Mouse (Mus musculus): Measurements from ENCODE around the gene Kctd20. TPM values are rescaled to one million over a fixed set of nuclear protein-coding genes. Genes with fewer than 3 reads are reported as not detected.

The Kctd20 gene
- polyA plus RNA-seq, 1 experiment, result 33.0 TPM

GRCm38 (mm10) chr17:28947011-28947939 is 4.5 kb upstream of the Kctd20 start:
- Histone ChIP-seq H3K79me2 (ENCODE audit: control insufficient read depth, insufficient read depth) (peaks cover under 1% of the 10 kb centered on the region), H3K4me3 (ENCODE audit: insufficient read depth, poor library complexity, severe bottlenecking) (no peak overlapping the region)
- TF ChIP-seq MYOD1 (IDR thresholded peaks at IDR 0.05; ENCODE audit: control insufficient read depth, insufficient read length, low read depth) (no peak), CEBPB (IDR thresholded peaks at IDR 0.05; ENCODE audit: low read depth) (no peak), MAX (IDR thresholded peaks at IDR 0.05) (no peak), CTCF (IDR thresholded peaks at IDR 0.05; ENCODE audit: control insufficient read depth, insufficient read depth, insufficient read length) (no peak), FOSL1 (IDR thresholded peaks at IDR 0.05; ENCODE audit: insufficient read depth, low read length, poor library complexity, severe bottlenecking) (no peak), MYOG (IDR thresholded peaks at IDR 0.05; ENCODE audit: control insufficient read depth, extremely low read depth, insufficient read length) (no peak), USF1 (IDR thresholded peaks at IDR 0.05; ENCODE audit: low read depth) (no peak)

GRCm38 (mm10) chr17:28948661-28949060 is 3.1 kb upstream of the Kctd20 start:
- peaks cover 11% of the 10 kb centered on the region for H3K79me3 ChIP-seq (ENCODE audit: low read depth)
- no peak overlapping the region for H3K4me3 ChIP-seq (ENCODE audit: insufficient read depth, poor library complexity, severe bottlenecking)
- H3ac ChIP-seq (ENCODE audit: control insufficient read depth, insufficient read length, low read depth), result no peak overlapping the region
- no peak for TF ChIP-seq USF1 (IDR thresholded peaks at IDR 0.05; ENCODE audit: low read depth)
- no peak for TF ChIP-seq CTCF (IDR thresholded peaks at IDR 0.05; ENCODE audit: control insufficient read depth, insufficient read depth, insufficient read length)
- TF ChIP-seq MAX (IDR thresholded peaks at IDR 0.05), result no peak
- TF ChIP-seq CEBPB (IDR thresholded peaks at IDR 0.05; ENCODE audit: low read depth), result no peak
- TF ChIP-seq MYOG (IDR thresholded peaks at IDR 0.05; ENCODE audit: control insufficient read depth, extremely low read depth, insufficient read length), result no peak
- TF ChIP-seq FOSL1 (IDR thresholded peaks at IDR 0.05; ENCODE audit: insufficient read depth, low read length, poor library complexity, severe bottlenecking), result no peak
- TF ChIP-seq MYOD1 (IDR thresholded peaks at IDR 0.05; ENCODE audit: control insufficient read depth, insufficient read length, low read depth), result no peak
- no peaks in the 10 kb centered on the region for H3K27me3 ChIP-seq (ENCODE audit: control insufficient read depth, insufficient read depth, insufficient read length)
- no peaks in the 10 kb centered on the region for H3K36me3 ChIP-seq (ENCODE audit: control insufficient read depth, insufficient read depth)
- H3K79me2 ChIP-seq (ENCODE audit: control insufficient read depth, insufficient read depth), result peaks cover 14% of the 10 kb centered on the region

More at GRCm38 (mm10) chr17:28947011-28947939, 4.5 kb upstream of the Kctd20 start:
- H3K27me3 ChIP-seq (ENCODE audit: control insufficient read depth, insufficient read depth, insufficient read length), result no peaks in the 10 kb centered on the region
- H3ac ChIP-seq (ENCODE audit: control insufficient read depth, insufficient read length, low read depth), result no peak overlapping the region
- no peaks in the 10 kb centered on the region for H3K79me3 ChIP-seq (ENCODE audit: low read depth)
- no peaks in the 10 kb centered on the region for H3K36me3 ChIP-seq (ENCODE audit: control insufficient read depth, insufficient read depth)

- H3K79me3 ChIP-seq (ENCODE audit: low read depth), result peaks cover 32% of the 10 kb centered on the region
- H3K79me2 ChIP-seq (ENCODE audit: control insufficient read depth, insufficient read depth), result peaks cover 35% of the 10 kb centered on the region
- no peaks in the 10 kb centered on the region for H3K36me3 ChIP-seq (ENCODE audit: control insufficient read depth, insufficient read depth)
- TF ChIP-seq MAX (IDR thresholded peaks at IDR 0.05), result no peak
- TF ChIP-seq FOSL1 (IDR thresholded peaks at IDR 0.05; ENCODE audit: insufficient read depth, low read length, poor library complexity, severe bottlenecking), result no peak
- no peak for TF ChIP-seq CEBPB (IDR thresholded peaks at IDR 0.05; ENCODE audit: low read depth)
- TF ChIP-seq MYOD1 (IDR thresholded peaks at IDR 0.05; ENCODE audit: control insufficient read depth, insufficient read length, low read depth), result no peak
- TF ChIP-seq MYOG (IDR thresholded peaks at IDR 0.05; ENCODE audit: control insufficient read depth, extremely low read depth, insufficient read length), result no peak
- TF ChIP-seq USF1 (IDR thresholded peaks at IDR 0.05; ENCODE audit: low read depth), result no peak
- TF ChIP-seq CTCF (IDR thresholded peaks at IDR 0.05; ENCODE audit: control insufficient read depth, insufficient read depth, insufficient read length), result no peak
- H3K27me3 ChIP-seq (ENCODE audit: control insufficient read depth, insufficient read depth, insufficient read length), result no peaks in the 10 kb centered on the region
- no peak overlapping the region for H3K4me3 ChIP-seq (ENCODE audit: insufficient read depth, poor library complexity, severe bottlenecking)
- H3ac ChIP-seq (ENCODE audit: control insufficient read depth, insufficient read length, low read depth), result no peak overlapping the region
Measured at GRCm38 (mm10) chr17:28950751-28951150, 999 bp upstream of the Kctd20 start.

GRCm38 (mm10) chr17:28953251-28953650 is 1.5 kb downstream of the Kctd20 start:
- Histone ChIP-seq H3K79me3 (ENCODE audit: low read depth) (peaks cover 56% of the 10 kb centered on the region), H3K4me3 (ENCODE audit: insufficient read depth, poor library complexity, severe bottlenecking) (peak overlapping the region; percentile 82), H3ac (ENCODE audit: control insufficient read depth, insufficient read length, low read depth) (peak overlapping the region; percentile 92), H3K79me2 (ENCODE audit: control insufficient read depth, insufficient read depth) (peaks cover 60% of the 10 kb centered on the region), H3K27me3 (ENCODE audit: control insufficient read depth, insufficient read depth, insufficient read length) (no peaks in the 10 kb centered on the region), H3K36me3 (ENCODE audit: control insufficient read depth, insufficient read depth) (peaks cover 11% of the 10 kb centered on the region)
- TF ChIP-seq MYOD1 (IDR thresholded peaks at IDR 0.05; ENCODE audit: control insufficient read depth, insufficient read length, low read depth) (no peak), USF1 (IDR thresholded peaks at IDR 0.05; ENCODE audit: low read depth) (no peak), CEBPB (IDR thresholded peaks at IDR 0.05; ENCODE audit: low read depth) (no peak), MYOG (IDR thresholded peaks at IDR 0.05; ENCODE audit: control insufficient read depth, extremely low read depth, insufficient read length) (no peak), CTCF (IDR thresholded peaks at IDR 0.05; ENCODE audit: control insufficient read depth, insufficient read depth, insufficient read length) (no peak), MAX (IDR thresholded peaks at IDR 0.05) (no peak), FOSL1 (IDR thresholded peaks at IDR 0.05; ENCODE audit: insufficient read depth, low read length, poor library complexity, severe bottlenecking) (no peak)

- no peaks in the 10 kb centered on the region for H3K27me3 ChIP-seq (ENCODE audit: control insufficient read depth, insufficient read depth, insufficient read length)
- H3K79me2 ChIP-seq (ENCODE audit: control insufficient read depth, insufficient read depth), result peaks cover 72% of the 10 kb centered on the region
- no peak overlapping the region for H3ac ChIP-seq (ENCODE audit: control insufficient read depth, insufficient read length, low read depth)
- peaks cover 20% of the 10 kb centered on the region for H3K36me3 ChIP-seq (ENCODE audit: control insufficient read depth, insufficient read depth)
- TF ChIP-seq FOSL1 (IDR thresholded peaks at IDR 0.05; ENCODE audit: insufficient read depth, low read length, poor library complexity, severe bottlenecking) (no peak), MAX (IDR thresholded peaks at IDR 0.05) (no peak), USF1 (IDR thresholded peaks at IDR 0.05; ENCODE audit: low read depth) (no peak), MYOD1 (IDR thresholded peaks at IDR 0.05; ENCODE audit: control insufficient read depth, insufficient read length, low read depth) (no peak), MYOG (IDR thresholded peaks at IDR 0.05; ENCODE audit: control insufficient read depth, extremely low read depth, insufficient read length) (no peak)
- H3K4me3 ChIP-seq (ENCODE audit: insufficient read depth, poor library complexity, severe bottlenecking), result no peak overlapping the region
- H3K79me3 ChIP-seq (ENCODE audit: low read depth), result peaks cover 63% of the 10 kb centered on the region
Measured at GRCm38 (mm10) chr17:28954416-28954815, 2.7 kb downstream of the Kctd20 start.

All from C2C12 (cell line).